Mouse (Mus musculus) kidney, postnatal 4 days (tissue): ENCODE data around the gene Zmynd8.

Experiments
- DNase-seq, 2 experiments: peaks; one replicate each; pipeline ENCODE4 v3.0.0; 2021; ENCODE audit warnings: mixed read lengths in 2 of 2

Gene Zmynd8

DNA sequence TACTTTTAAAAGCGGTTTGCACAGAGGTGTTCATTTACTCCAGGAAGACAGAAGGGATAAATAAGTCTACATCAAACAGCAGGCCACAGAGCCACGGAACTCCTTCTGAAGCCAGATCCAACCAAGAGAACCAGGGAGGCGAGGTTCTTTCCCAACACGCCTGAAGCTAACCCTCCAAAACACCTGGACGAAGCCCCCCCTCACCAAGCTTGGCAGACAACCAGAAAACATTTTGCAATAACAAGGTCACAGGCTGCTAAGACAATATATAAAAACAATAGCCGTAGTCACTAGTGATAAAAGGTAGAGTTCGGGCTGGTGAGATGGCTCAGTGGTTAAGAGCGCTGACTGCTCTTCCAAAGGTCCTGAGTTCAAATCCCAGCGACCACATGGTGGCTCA, 66.1 kb downstream of the Zmynd8 start:
- DNase-seq, result peak; percentile 37 to 44

DNA sequence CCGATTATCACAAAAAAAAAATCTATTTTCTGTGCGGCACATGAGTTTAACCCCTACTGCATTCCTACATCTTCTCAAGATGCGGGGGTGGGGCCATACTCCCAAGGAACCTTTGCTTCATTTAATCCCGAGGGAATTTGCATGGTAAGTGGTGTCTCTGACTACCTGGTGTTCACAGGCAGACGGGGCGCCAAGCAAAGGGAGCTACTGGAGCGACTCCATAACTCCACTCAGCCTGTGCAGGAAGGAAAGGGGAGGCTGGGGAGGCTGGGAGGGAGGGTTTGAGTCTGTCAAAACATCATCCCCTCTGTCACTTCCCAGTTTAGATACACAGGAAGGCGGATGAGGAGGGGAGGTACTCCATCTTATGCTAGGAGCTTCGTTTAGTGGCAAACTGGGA, 66.5 kb downstream of the Zmynd8 start:
- peak; percentile 68 to 78 for DNase-seq

DNA sequence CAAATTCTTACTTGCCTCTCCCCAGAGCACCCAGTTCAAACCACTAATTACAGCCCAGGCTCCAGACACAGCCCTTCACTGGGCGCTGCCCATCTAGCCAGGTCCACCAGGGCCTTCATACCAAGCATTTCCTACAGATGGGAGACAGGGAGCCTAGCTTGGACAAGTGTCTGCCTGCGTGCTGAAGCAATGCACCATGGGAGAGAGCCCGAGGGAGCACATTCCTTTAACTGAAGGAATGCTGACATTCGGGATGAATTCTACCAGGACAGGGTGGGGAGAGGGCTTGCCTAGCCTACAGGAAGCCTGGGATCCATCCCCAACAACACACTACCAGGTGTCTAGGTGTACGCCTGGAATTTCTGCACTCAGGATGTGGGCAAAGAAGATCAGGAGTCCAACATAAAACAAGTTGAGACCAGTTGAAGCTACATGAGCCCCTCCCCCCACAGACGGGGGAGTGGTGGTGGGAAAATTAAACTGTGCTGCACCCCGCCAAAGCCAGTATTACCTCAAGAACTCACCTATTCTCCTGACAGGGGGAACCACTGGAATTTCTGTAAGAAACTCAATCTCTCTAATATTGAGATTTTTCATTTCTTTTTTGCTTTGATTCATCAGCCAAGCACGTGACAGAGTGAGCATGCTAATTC, 67.1 kb downstream of the Zmynd8 start:
- DNase-seq, result peak; percentile 54 to 66

DNA sequence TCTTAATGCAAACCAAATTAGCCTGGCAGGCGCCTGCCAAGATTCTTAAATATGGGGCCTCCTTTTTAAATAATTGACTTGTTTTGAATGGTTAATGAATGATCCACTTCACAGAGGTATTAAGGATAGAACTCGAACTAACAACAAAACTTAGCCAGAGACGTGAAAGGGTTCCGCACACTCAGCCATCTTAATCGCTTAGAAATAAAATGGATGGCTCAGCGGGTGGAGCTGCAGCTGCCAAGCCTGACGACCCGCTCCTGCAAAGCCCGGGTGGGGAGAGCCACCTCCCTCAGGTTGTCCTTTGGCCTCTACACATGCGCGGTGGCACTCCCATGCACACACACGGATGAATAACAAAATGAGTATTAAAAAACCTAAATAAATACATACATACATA, 70.0 kb downstream of the Zmynd8 start:
- peak in 1 of 2 experiments; percentile 33 for DNase-seq

DNA sequence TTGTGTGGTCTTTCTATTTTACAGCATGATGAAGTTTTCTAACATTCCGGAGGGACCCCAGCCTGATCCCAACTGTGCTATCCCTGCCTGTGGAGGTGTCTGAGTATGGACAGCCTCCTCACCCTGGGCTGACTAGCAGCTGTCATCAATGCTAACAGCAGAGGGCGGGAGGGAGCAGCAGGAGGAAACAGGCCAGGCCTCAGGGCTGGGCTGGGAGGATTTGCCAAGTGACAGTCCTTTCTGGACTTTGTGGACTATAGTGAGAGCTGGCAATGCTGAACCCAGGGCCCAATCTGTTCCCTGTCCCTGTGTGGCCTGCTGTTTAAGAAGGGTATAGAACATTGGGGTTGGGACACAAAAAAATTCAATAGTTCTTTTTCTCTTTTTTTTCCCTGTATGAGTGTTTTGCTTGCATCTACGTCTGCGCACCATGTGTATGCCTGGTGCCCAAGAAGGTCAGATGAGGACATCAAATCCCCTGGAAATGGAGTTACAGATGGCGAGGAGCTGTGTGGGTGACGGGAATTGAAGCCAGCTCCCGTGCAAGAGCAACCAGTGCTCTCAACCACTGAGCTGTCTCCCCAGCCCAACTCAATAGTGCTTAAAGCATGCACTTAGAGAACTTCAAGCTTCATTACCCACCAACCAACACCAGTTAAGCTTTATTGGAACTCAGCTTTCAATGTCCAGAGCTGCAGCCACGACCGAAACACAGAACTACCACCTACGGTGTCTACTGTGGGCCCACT, 72.7 kb downstream of the Zmynd8 start:
- peak; percentile 89 to 92 for DNase-seq

DNA sequence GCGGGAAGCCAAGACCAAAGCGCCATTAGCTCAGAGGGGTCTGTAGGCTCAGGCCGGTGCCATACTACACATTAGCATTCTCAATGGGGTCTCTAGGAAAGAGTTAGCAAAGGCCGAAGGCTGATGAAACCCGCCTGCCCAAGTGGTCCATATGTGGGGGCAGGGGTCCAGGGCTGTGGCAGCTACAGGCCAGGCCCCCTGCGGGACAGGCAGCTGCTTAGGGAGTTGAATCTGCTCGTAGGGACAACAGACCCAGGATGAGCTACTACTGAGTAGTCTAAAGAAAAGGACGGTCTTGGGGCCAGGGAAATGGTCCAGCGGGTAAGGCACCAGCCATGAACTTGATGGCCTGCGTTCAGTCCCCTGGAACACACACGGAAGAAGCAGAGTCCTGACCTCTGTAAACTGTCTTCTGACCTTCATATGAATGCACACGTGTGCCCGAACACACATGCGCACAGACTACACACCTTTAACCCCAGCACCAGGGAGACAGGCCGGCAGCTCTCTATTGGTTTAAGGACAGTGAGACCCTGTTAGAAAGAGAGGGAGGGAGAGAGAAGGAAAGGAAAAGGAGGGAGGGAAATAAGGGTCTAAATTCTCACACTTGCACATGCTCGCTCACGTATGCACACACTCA, 73.4 kb downstream of the Zmynd8 start:
- DNase-seq, result no peak

DNA sequence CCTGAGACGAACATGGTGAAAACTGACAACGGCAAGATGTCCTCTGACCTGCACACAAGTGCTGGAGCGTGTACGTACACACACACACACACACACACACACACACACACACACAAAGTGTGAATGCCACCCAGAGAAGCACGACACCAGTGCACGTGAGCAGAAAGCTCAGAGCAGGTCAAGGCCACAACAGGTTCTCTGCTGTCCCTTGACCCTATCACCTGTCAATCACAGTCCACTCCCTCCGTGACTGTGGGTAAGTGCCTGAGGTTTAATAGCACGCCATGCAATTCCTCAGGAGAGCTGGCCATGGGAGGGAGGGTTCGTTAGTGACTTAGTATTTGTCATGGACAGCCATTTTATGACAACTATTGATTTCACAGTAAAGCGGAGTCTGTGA, 74.0 kb downstream of the Zmynd8 start:
- no peak for DNase-seq

- no peak for DNase-seq
Measured at GRCm38 (mm10) chr2:165822478-165822877, 76.3 kb downstream of the Zmynd8 start.

DNA sequence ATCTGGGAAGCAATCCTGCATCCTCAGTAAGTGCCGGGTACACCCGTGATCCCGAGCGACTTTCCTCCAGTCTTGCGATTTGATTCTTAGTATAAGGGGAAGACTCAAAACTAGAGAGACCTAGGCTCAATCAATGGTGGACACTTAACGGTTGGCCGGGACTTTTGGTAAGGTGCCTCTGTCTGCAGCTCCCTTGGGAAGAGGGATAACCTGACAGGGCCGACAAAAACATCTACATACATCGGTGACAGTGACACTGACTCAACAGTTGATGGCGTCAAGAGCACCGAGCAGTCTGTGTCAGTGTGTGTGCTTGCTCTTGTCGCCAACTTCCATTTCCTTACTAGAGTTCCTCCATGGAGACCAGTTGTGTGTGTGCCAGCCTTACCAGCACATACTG, 77.1 kb downstream of the Zmynd8 start:
- no peak for DNase-seq

DNA sequence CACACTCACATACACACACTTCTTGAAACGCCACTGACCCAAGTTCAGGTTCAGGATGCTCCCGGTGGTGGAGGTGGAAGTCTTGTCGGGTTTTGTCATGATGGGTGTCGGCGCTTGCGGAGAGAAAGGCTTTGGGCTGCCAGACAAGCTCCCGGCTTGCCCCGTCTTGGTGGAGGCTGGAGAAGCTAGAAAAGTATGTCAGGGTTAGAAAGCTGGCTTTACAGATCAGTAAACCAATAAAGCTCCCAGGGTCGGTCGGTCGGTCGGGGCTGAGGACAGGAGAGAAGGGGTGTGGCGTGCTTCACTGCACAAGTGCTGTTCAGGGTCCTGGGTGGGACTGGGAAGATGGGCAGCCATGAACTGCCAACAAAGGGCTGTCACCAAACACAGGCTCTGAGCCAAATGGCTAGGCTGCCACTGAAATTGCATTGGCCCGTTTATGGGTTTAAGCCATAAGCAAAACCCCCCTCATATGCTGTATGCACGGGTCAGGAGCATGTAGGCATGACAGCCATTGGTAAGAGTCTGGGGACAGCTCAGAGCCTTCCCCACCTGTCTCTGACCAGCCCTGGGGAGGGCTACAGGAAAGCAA, 78.2 kb downstream of the Zmynd8 start:
- DNase-seq, result no peak

DNA sequence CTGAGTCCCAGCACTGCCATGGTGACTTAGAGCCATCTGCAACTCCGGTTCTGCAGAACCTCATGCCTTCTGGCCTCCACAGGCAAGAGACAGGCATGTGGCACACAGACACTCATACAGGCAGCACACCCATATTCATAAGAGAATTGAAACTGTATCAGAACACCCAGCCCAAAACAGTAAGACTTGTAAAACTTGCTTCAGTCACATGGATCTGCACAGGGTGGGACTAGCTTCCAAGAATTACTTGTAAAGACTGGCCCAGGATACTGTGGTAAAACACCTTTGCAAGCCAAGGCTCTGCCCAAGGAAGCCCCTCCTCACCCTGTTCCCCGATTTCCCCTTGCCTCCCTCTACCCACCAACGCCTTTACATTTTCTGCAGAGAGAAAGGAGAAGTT, 78.7 kb downstream of the Zmynd8 start:
- no peak for DNase-seq

- DNase-seq, result peak; percentile 72 to 78
Measured at GRCm38 (mm10) chr2:165818985-165819948, 79.5 kb downstream of the Zmynd8 start.

DNA sequence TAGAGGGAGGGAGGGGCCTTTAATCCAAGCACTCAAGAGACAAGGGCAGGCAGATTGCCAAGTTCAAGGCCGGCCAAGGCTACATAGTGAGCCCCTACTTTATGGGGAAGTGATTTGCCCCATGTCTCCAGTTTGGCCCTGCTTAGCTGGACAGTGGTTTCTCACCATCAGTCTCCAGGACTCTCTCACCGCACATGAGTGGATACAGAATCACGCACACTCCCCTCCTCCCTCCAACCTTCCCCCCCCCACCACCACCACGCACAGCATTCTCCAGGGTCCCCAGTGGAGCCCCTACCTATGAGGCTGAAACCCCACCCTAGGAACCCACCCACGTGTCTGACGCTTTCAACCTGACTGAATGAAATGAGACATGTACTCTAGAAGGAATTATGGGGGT, 80.2 kb downstream of the Zmynd8 start:
- DNase-seq, result no peak

DNA sequence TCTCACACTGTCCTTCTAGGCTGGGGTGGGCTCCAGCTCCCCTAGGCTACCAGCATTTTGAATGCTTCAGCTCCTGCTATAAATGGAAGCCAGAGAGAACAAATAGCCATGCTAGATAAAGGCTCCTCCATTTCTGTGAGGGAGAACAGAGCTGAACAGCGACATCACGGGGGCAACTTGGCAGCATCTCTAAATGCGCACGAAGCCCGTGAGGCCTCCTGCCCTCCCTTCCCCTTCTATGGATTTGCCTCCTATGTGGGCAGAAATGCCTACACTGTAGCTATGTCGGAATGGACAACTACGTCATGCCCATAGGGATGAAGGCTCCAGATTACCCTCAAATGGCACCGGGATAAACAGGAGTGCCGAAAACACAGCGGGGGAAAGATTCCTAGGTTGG, 81.4 kb downstream of the Zmynd8 start:
- DNase-seq, result no peak

DNA sequence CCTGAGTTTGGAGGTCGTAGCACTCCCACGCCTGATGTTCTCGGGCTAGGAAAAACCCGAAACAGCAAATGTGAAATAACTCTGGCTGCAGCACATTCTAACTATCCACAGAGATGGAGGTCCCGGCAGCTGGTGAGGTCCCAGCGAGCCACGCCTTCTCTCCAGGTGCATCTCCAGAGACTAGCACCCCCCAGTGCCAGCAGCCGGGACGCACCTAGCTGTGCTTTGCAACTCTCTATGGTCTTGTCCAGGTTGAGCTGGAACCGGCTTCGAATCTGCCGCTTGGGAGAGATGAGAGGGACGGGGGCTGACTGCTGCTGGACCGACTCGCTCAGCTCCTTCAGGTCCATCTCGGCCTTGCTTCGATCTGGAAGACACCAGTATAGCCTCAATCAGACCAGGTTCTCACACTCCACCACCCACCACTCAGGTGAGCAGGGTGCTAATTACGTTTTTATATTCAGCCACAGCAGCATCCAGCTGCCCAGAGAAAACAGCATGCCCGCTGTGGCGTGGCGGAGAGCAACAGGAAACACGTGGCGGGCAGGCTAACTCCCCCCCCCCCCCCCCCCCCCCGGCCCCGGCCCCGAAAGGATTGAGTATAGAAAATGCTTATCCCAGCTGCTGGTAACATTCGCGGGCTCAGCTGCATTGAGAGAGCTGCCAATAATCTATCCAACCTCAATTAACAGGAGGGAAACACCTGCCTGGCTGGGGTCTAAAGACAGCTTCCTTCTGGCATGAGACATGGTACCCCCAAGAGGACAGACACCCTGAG, 83.5 kb downstream of the Zmynd8 start:
- no peak for DNase-seq

- DNase-seq, result no peak
Measured at GRCm38 (mm10) chr2:165812889-165813288, 85.9 kb downstream of the Zmynd8 start.

DNA sequence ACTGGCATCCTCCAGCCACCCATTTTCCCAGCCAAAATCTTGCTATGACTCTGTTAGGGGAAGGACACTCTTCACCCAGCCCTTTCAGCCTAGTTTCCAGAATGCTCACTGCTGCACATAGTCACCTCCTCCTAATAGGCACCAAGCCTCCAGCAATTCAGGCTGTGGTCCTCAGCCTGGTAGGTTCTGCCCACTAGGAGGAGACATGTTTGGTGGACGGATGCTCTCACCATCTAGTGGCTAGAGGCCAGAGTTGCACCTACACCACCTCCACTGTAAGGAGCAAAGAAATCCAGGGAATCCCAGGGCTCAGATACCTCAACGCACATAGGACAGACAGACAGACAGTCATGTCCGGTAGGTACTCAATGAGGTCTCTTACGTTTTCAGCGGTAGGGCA, 87.3 kb downstream of the Zmynd8 start:
- peak; percentile 77 to 86 for DNase-seq

DNA sequence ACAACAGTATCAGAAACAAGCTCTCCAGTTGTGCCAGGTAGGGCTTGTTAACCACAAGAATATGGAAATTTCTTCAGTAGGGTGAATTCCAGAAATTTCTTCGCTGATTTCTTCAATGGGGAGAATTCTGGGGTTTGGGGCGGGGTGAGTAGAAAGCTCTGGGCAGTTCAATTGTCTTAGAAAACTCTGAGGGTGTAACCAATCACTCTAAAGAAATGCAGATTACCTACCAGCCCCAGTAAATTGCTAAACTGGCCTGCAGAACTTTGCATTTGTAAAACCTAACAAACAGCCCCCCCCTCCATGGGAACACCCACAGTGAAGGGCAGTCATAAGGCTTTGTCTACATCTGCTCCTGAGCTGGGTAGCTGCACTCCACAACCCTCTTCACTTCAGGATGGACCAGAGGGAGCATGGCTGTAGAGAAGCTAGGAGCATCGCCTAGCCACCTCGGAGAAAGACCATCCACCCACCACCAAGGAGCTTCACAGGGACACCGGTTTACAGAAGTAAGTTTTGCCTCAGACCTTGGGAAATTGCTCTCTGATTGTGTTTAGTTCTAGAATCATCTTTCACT, 88.8 kb downstream of the Zmynd8 start:
- DNase-seq, result no peak

DNA sequence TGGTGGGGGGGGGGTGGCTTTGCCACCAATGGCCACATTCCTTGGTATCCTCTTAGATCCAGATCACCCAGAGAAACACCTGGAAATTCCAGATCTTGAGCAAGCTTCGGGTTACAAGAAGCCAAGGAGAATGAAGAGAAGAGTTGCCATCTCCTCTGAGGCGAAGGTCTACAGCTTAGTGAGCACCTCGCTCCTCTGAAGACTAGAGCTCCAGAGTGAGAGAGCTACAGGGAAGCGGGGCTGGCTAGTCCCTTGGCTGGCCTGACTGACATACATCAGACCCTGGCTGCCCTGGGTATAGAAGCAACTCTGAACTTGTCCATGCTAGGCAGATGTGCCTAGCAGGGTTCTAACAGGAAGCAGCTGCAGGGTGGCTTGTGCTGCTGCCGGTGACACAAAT, 89.7 kb downstream of the Zmynd8 start:
- no peak for DNase-seq

DNA sequence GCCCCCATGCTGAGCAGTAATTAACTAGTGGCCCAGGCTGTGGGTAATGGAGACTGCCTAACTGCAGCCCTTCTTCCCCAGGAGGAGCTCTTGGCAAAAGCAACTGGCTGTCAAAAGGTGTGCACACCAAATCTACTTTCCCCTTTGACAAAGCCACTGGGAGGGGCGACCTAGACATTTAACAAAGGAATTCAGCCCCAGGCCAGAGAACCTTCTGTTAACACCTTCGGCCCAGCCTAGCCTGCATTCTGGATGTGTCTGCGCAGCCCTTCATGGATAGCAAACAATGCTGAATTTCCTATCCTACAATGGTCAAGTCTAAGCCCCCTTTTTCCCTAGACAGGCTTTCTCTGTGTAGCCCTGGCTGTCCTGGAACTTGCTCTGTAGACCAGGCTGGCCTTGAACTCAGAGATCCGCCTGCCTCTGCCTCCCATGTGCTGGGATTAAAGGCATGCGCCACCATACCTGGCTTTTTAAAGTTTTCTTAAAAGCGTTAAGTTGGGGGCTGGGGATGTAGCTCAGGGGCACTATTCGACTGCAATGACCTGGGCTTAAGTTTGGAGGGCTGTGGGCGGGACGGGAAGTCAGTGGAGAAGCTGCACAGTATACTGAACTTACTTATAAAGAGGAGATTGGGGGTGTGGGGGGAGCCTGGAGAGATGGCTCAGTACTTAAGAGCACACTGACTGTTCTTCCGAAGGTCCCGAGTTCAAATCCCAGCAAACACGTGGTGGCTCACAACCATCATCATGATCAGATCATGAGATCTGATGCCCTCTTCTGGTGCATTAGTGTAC, 90.4 kb downstream of the Zmynd8 start:
- no peak for DNase-seq
